Mouse (Mus musculus): ENCODE data around the gene Prm1.

The Prm1 gene

GRCm38 (mm10) chr16:10783883-10784792 is 21.5 kb downstream of the Prm1 start:
- ATAC-seq (ENCODE audit: insufficient number of reproducible peaks, low FRiP score, low TSS enrichment) = no peak

- no peak for ATAC-seq (ENCODE audit: insufficient number of reproducible peaks, low FRiP score, low TSS enrichment)
Measured at GRCm38 (mm10) chr16:10783451-10783850, 22.2 kb downstream of the Prm1 start.

GRCm38 (mm10) chr16:10783152-10783434 is 22.5 kb downstream of the Prm1 start:
- no peak for ATAC-seq (ENCODE audit: insufficient number of reproducible peaks, low FRiP score, low TSS enrichment)

GRCm38 (mm10) chr16:10782377-10783151 is 23.1 kb downstream of the Prm1 start:
- ATAC-seq (ENCODE audit: insufficient number of reproducible peaks, low FRiP score, low TSS enrichment) = no peak

GRCm38 (mm10) chr16:10781862-10782371 is 23.7 kb downstream of the Prm1 start:
- ATAC-seq (ENCODE audit: insufficient number of reproducible peaks, low FRiP score, low TSS enrichment) = no peak

- ATAC-seq (ENCODE audit: insufficient number of reproducible peaks, low FRiP score, low TSS enrichment) = no peak
Measured at GRCm38 (mm10) chr16:10780631-10781120, 25.0 kb downstream of the Prm1 start.

GRCm38 (mm10) chr16:10777579-10778160 is 28.0 kb downstream of the Prm1 start:
- no peak for ATAC-seq (ENCODE audit: insufficient number of reproducible peaks, low FRiP score, low TSS enrichment)

GRCm38 (mm10) chr16:10776322-10776721 is 29.3 kb downstream of the Prm1 start:
- no peak for ATAC-seq (ENCODE audit: insufficient number of reproducible peaks, low FRiP score, low TSS enrichment)

GRCm38 (mm10) chr16:10774726-10775125 is 30.9 kb downstream of the Prm1 start:
- no peak for ATAC-seq (ENCODE audit: insufficient number of reproducible peaks, low FRiP score, low TSS enrichment)

GRCm38 (mm10) chr16:10773543-10773942 is 32.1 kb downstream of the Prm1 start:
- no peak for ATAC-seq (ENCODE audit: insufficient number of reproducible peaks, low FRiP score, low TSS enrichment)

GRCm38 (mm10) chr16:10771769-10772510 is 33.7 kb downstream of the Prm1 start:
- ATAC-seq (ENCODE audit: insufficient number of reproducible peaks, low FRiP score, low TSS enrichment) = no peak

- no peak for ATAC-seq (ENCODE audit: insufficient number of reproducible peaks, low FRiP score, low TSS enrichment)
Measured at GRCm38 (mm10) chr16:10770531-10771325, 34.9 kb downstream of the Prm1 start.

- no peak; the same call in 1 of the 2 replicates for ATAC-seq (ENCODE audit: insufficient number of reproducible peaks, low FRiP score, low TSS enrichment)
Measured at GRCm38 (mm10) chr16:10769661-10770060, 36.0 kb downstream of the Prm1 start.

GRCm38 (mm10) chr16:10768821-10769220 is 36.8 kb downstream of the Prm1 start:
- no peak for ATAC-seq (ENCODE audit: insufficient number of reproducible peaks, low FRiP score, low TSS enrichment)

GRCm38 (mm10) chr16:10767158-10767557 is 38.5 kb downstream of the Prm1 start:
- ATAC-seq (ENCODE audit: insufficient number of reproducible peaks, low FRiP score, low TSS enrichment) = no peak; the same call in 1 of the 2 replicates

GRCm38 (mm10) chr16:10764323-10764722 is 41.3 kb downstream of the Prm1 start:
- ATAC-seq (ENCODE audit: insufficient number of reproducible peaks, low FRiP score, low TSS enrichment) = no peak

- ATAC-seq (ENCODE audit: insufficient number of reproducible peaks, low FRiP score, low TSS enrichment) = no peak
Measured at GRCm38 (mm10) chr16:10763540-10764264, 41.9 kb downstream of the Prm1 start.

GRCm38 (mm10) chr16:10762569-10763180 is 43.0 kb downstream of the Prm1 start:
- no peak for ATAC-seq (ENCODE audit: insufficient number of reproducible peaks, low FRiP score, low TSS enrichment)
